Mouse (Mus musculus) liver, postnatal 0 days (tissue): ENCODE results near the gene Cass4. TPM values are rescaled to one million over a fixed set of nuclear protein-coding genes. Genes with fewer than 3 reads are reported as not detected.

Experiments
- ATAC-seq: fragments of 200-750 bp; cut with Nextera tagmentation; 2 replicates; pipeline ENCODE4 v1.8.0; 2017; ENCODE audit warnings: mild to moderate bottlenecking, moderate library complexity
- DNase-seq: peaks from one replicate; pipeline ENCODE4 v3.0.0-alpha.2; 2016
- H3K27ac ChIP-seq: fragments of 300-500 bp; sonication (generic); 2 replicates; pipeline ENCODE4 v1.5.1; 2014; ENCODE audit warnings: antibody characterized with exemption, moderate library complexity, mild to moderate bottlenecking, low read depth
- H3K27me3 ChIP-seq: fragments of 300-500 bp; sonication (generic); 2 replicates; pipeline ENCODE4 v1.6.1; 2014; ENCODE audit warnings: low read length, control low read depth, mixed read lengths; ENCODE audit not compliant: insufficient read depth
- H3K36me3 ChIP-seq: fragments of 300-500 bp; sonication (generic); replicated peaks from 2 replicates; pipeline ENCODE4 v1.6.1; 2014; ENCODE audit warnings: mild to moderate bottlenecking, control low read depth, low read length, moderate library complexity, mixed read lengths; ENCODE audit not compliant: insufficient read depth
- H3K4me1 ChIP-seq: fragments of 300-500 bp; sonication (generic); 2 replicates; pipeline ENCODE4 v1.6.1; 2014; ENCODE audit warnings: antibody characterized with exemption, mild to moderate bottlenecking, control low read depth; ENCODE audit not compliant: insufficient read depth
- H3K4me2 ChIP-seq: fragments of 300-500 bp; sonication (generic); 2 replicates; pipeline ENCODE4 v1.6.1; 2014; ENCODE audit warnings: low read depth, mild to moderate bottlenecking, low read length, moderate library complexity, mixed read lengths
- H3K4me3 ChIP-seq: fragments of 300-500 bp; sonication (generic); 2 replicates; pipeline ENCODE4 v1.5.1; 2014; ENCODE audit warnings: low read depth, low read length
- H3K9ac ChIP-seq: fragments of 300-500 bp; sonication (generic); replicated peaks from 2 replicates; pipeline ENCODE4 v1.6.1; 2014; ENCODE audit warnings: mild to moderate bottlenecking, moderate library complexity
- H3K9me3 ChIP-seq: fragments of 300-500 bp; sonication (generic); 2 replicates; pipeline ENCODE4 v1.6.1; 2016; ENCODE audit warnings: mild to moderate bottlenecking, control low read depth, low read length, mixed read lengths
- CTCF ChIP-seq: sonication (generic); IDR thresholded peaks from 2 replicates; pipeline ENCODE4 v1.5.1; 2016; ENCODE audit warnings: antibody characterized with exemption, low read depth
- EP300 ChIP-seq: IDR thresholded peaks from 2 replicates; pipeline ENCODE4 v1.6.1; 2016; ENCODE audit warnings: antibody characterized with exemption, low read depth, mild to moderate bottlenecking
- WGBS: fragments of 180-500 bp; shearing (Covaris S2); extraction: QIAGEN DNeasy Blood & Tissue Kit; methylation state at CpG from one replicate; pipeline ENCODE4 v1.1.7; 2014; ENCODE audit not compliant: insufficient replicate concordance; 5-methylcytosine and 5-hydroxymethylcytosine counted together
- polyA plus RNA-seq: library from polyadenylated mRNA; unstranded; fragments of >200 nt; fragmentation: Nextera tagmentation; extraction: Ambion mirVana; gene quantifications from 2 replicates; pipeline ENCODE4 v1.2.1, GENCODE M21; 2015

Gene Cass4
- polyA plus RNA-seq, 1 experiment from 2014 or later, result 0.72 TPM

DNA sequence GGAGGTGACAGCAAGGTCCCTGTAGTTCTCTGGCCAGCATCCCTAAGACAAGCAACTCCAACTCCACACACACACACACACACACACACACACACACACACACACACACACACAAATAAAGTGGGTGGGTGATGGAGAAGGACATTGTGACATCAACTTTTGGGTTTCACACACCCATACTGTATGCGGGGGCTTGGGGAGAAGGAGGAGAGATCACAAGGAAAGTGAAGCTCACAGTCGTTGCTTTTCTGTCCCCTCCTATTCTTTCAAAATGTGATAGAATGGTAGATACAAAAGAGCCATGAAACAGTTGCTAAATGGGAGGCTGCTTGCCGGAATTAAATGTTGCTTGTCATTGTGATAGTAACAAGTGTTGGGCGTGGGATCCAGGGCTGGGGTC lies 1.1 kb downstream of the Cass4 start:
- Histone ChIP-seq H3K9ac (no peak overlapping the region), H3K4me1 (peaks cover 14% of the 10 kb centered on the region), H3K4me3 (no peak overlapping the region), H3K9me3 (no peaks in the 10 kb centered on the region), H3K27me3 (no peaks in the 10 kb centered on the region), H3K36me3 (no peaks in the 10 kb centered on the region), H3K4me2 (no peak overlapping the region), H3K27ac (no peak overlapping the region)
- no peak for TF ChIP-seq CTCF
- no peak for TF ChIP-seq EP300
- 75% methylated on average over 4 of the region's 4 CpGs for WGBS
- DNase-seq (no peak), ATAC-seq (no peak)

DNA sequence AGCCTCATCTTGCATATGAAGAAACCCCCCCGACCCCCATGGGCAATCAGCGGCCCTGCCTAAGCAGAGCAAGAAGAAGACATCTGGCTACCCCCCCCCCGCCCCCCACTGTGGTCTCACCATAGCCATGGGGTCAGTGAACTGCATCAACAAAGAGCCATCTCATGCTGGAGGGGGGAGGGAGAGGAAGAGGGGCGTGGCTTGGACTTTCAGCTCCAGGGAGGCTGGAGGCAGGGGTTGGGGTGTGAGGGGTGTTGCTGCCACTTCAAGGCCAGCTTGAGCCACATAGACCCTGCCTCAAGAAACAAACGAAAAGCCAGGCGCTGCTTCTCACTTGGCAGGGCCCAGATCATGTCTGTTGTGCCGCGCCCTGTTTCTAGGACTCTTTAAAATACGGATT lies 2.4 kb downstream of the Cass4 start:
- TF ChIP-seq CTCF, result no peak
- TF ChIP-seq EP300, result no peak
- Histone ChIP-seq H3K27ac (no peak overlapping the region), H3K4me3 (no peak overlapping the region), H3K9me3 (no peaks in the 10 kb centered on the region), H3K9ac (no peak overlapping the region), H3K4me1 (peaks cover 19% of the 10 kb centered on the region), H3K27me3 (no peaks in the 10 kb centered on the region), H3K36me3 (no peaks in the 10 kb centered on the region), H3K4me2 (no peak overlapping the region)
- WGBS, result 64% methylated on average over 9 of the region's 9 CpGs
- DNase-seq (peak; percentile 29), ATAC-seq (no peak)

DNA sequence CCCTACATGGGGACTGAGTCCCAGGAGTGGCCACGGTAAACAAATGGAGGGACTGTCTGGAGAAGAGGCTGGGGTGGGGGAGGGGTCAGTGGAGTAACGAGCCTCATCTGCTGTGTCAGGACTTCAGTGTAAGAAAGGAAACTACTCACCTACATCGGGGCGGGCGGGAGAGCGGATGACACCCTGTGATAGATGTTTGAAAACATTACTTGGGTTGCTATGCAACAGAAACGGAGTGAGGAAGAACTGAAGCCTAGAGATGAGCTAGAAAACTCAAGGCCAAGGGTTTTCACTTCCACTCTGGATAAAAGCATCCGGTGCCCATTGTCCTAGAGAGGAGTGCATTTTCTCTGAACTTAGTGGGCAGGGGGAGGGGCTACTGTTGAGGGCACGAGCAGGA lies 6.3 kb downstream of the Cass4 start:
- peak; percentile 34 for DNase-seq
- Histone ChIP-seq H3K27me3 (no peaks in the 10 kb centered on the region), H3K4me1 (peaks cover 18% of the 10 kb centered on the region), H3K4me3 (no peak overlapping the region), H3K9me3 (no peaks in the 10 kb centered on the region), H3K36me3 (no peaks in the 10 kb centered on the region), H3K9ac (no peak overlapping the region), H3K27ac (peak overlapping the region; percentile 40; the same call in 1 of the 2 replicates), H3K4me2 (no peak overlapping the region)
- 37% methylated on average over 9 of the region's 9 CpGs for WGBS
- no peak for TF ChIP-seq CTCF
- no peak for TF ChIP-seq EP300
- peak; percentile 47 for ATAC-seq

DNA sequence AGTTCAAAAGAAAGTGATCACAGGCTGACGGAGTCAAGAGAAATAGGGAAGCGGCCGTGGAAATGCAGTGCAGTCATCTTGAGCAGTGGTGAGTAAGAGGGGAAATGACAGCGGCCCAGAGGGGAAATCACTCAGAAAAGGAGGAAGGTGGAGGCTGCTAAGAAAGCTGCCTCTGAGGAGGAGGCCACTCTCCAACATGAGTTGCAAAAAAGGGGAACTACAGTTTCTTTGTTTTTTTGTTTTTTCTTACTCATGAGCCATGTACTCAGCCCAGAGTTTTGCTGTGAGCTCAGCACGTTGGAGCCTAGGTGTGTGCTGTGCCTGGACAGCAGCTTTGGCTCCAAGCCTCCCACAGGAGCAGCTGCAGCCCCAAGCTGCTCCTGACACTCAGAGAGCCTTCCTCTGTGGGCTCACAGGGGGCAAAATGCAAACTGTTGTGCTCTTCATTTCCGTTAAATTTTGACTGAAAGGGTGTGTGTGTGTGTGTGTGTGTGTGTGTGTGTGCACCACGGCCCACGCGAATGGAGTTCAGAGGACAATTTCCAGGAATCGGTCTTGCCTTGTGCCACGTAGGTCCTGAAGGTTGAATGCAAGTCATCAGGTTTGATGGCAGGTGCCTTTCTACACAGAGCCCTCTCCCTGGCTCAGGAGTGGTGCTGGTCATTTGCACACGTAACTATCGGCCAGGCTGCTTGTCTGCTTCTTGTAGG lies 7.7 kb downstream of the Cass4 start:
- 28% methylated on average over 13 of the region's 13 CpGs for WGBS
- Histone ChIP-seq H3K9ac (no peak overlapping the region), H3K4me1 (peaks cover 19% of the 10 kb centered on the region), H3K4me2 (no peak overlapping the region), H3K36me3 (no peaks in the 10 kb centered on the region), H3K27ac (peak overlapping the region; percentile 90), H3K9me3 (no peaks in the 10 kb centered on the region), H3K27me3 (no peaks in the 10 kb centered on the region), H3K4me3 (no peak overlapping the region)
- DNase-seq (peak; percentile 64), ATAC-seq (peak; percentile 80)
- TF ChIP-seq EP300, result no peak
- no peak for TF ChIP-seq CTCF

DNA sequence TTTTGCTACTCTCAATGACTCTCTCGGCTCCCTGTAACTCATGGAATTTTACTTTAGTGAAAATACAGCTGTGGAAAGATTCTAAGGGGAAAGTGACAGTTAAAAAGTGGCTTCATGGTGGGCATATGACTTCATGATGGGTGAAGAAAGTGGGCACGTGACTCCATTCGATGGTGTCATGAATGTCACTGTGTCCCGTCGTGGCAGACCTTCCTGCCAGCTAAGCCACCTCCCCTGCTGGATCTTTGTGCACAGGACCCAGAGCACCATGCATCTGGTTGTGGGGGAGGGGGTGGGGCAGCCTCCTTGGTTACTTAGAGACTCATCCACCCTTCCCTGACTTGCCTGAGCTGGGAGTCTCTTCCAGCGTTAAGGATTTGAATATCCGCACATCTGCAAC lies 10.6 kb downstream of the Cass4 start:
- ATAC-seq (no peak), DNase-seq (no peak)
- Histone ChIP-seq H3K9me3 (no peaks in the 10 kb centered on the region), H3K27ac (no peak overlapping the region), H3K9ac (no peak overlapping the region), H3K36me3 (no peaks in the 10 kb centered on the region), H3K4me1 (peaks cover 17% of the 10 kb centered on the region), H3K27me3 (no peaks in the 10 kb centered on the region), H3K4me2 (no peak overlapping the region), H3K4me3 (no peak overlapping the region)
- WGBS, result 61% methylated on average over 7 of the region's 7 CpGs
- TF ChIP-seq CTCF (no peak), EP300 (no peak)

DNA sequence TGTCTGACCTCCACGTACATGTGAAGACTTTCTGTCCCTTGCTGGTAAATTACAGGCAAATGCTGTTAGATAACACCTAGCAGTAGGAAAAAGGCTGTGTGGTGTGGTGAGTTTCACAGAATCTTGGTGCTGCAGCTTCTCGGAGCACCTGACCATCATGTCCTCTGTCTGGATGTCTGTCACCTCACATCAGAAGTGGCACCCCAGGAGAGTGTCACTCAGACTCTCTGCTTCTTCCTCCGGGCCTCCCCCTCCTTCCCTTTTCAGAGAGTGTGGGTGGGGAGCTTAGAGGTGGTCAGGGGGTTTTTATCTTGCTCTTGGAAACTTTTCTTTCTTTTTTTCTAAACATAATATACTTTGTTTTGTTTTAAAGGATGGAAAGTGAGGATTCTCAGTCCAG lies 11.4 kb downstream of the Cass4 start:
- no peak overlapping the region for H3K4me2 ChIP-seq
- 57% methylated on average over 3 of the region's 3 CpGs for WGBS
- TF ChIP-seq EP300, result no peak
- TF ChIP-seq CTCF, result no peak
- peaks cover 16% of the 10 kb centered on the region for H3K4me1 ChIP-seq
- H3K27me3 ChIP-seq, result no peaks in the 10 kb centered on the region
- no peak overlapping the region for H3K4me3 ChIP-seq
- H3K27ac ChIP-seq, result no peak overlapping the region
- no peak for DNase-seq
- no peaks in the 10 kb centered on the region for H3K36me3 ChIP-seq
- ATAC-seq, result no peak
- no peak overlapping the region for H3K9ac ChIP-seq
- H3K9me3 ChIP-seq, result no peaks in the 10 kb centered on the region

DNA sequence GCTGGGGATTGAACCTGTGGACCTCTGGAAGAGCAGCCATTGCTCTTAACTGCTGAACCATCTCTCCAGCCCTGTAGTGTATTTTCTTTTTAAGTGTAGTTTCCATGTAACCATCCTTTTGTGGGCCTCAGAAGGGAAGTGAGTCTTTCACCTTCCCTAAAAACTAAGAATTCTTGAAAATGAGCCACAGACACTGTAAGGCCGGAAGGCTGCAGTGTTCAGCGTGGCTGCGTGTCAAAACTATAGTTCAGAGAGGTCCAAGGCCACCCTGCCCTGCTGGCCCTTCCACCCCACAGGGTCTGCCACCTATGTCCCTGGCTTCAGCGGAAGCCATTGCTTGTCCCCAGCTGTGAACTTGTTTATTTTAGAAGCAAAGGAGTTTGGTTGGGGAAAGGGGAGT lies 12.6 kb downstream of the Cass4 start:
- Histone ChIP-seq H3K4me1 (peaks cover 11% of the 10 kb centered on the region), H3K36me3 (no peaks in the 10 kb centered on the region), H3K27ac (no peak overlapping the region), H3K4me3 (no peak overlapping the region), H3K9ac (no peak overlapping the region), H3K4me2 (no peak overlapping the region), H3K9me3 (no peaks in the 10 kb centered on the region), H3K27me3 (no peaks in the 10 kb centered on the region)
- WGBS, result 48% methylated on average over 4 of the region's 4 CpGs
- ATAC-seq (no peak), DNase-seq (no peak)
- no peak for TF ChIP-seq EP300
- no peak for TF ChIP-seq CTCF
